Mouse (Mus musculus): ENCODE results near the gene Adgre1. TPM values are rescaled to one million over a fixed set of nuclear protein-coding genes. Genes with fewer than 3 reads are reported as not detected.
"Not testable (repeated sequence)": the region's sequence is repeated elsewhere in the genome, so short reads cannot be mapped to it uniquely, and the experiment has no call there.

Adgre1 gene
- total RNA-seq (2021) = 10 to 100 TPM in 1 of 2 experiments, 1 to 10 TPM in 1; 5.1 to 11.0 TPM
- long read RNA-seq, experiment 1, partial matches to known transcripts = 0 of 2 reads
- long read RNA-seq, experiment 1, other reads (novel, unspliced or antisense) = 0 of 2 reads
- long read RNA-seq, experiment 2, partial matches to known transcripts = 0 of 1 reads
- long read RNA-seq, experiment 2, other reads (novel, unspliced or antisense) = 0 of 1 reads

DNA sequence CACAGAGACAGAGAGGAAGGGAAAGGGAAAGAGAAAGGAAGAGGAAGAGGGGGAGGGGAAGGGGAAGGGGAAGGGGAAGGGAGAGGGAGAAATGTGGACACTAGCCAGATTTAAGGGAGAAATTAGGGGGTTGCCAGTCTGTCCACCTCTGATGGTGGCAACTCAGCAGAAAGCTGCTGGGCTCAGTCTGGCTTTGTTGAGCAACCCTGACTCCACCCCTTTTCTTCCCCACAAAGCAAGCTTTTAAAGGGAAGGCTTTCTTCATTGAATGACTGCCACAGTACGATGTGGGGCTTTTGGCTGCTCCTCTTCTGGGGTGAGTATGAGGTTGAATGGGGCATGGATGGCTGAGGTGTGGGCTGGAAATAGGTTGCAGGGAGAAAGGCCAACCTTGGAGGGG lies at the start of gene Adgre1:
Gene Adgre1, plus strand, starts transcription at position 251 of the 400 bp plus-strand sequence.
- peak in 1 of 2 experiments; percentile 14 for DNase-seq

DNA sequence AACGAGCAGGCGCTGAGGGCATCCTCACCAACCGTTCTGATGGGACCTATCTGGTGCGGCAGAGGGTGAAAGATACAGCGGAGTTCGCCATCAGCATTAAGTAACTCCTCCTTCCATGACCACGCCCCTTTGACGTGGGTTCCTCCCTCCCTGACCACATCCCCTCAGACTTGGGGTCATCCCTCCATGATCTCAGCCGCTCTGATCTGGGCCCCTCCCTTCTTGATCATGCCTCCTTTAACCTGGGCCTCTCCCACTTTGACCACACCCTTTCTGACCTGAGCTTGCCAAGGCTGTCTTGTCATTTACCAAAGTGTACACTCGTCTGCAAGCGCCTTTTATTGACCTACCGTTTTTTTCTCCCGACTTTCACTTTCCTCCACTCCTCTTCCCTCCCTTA lies 46.7 kb upstream of the Adgre1 start:
- no peak for DNase-seq

DNA sequence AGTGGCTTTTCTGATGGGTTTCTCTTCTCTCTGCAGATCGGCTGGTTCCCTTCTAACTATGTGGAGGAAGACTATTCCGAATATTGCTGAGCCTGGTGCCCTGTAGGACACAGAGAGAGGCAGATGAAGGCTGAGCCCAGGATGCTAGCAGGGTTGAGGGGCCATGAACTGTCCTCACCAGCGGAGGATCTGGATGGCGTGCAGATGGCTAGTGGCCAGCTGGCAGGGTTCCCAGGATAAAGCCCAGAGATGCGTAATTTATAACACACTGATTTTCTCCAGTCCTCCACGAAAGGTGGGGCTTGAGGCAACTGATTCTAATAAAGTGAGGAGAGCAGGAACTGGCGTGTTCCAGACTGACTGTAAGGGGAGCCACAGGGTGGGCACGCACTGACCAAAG lies 30.9 kb upstream of the Adgre1 start:
- DNase-seq = peak; percentile 89 to 92

DNA sequence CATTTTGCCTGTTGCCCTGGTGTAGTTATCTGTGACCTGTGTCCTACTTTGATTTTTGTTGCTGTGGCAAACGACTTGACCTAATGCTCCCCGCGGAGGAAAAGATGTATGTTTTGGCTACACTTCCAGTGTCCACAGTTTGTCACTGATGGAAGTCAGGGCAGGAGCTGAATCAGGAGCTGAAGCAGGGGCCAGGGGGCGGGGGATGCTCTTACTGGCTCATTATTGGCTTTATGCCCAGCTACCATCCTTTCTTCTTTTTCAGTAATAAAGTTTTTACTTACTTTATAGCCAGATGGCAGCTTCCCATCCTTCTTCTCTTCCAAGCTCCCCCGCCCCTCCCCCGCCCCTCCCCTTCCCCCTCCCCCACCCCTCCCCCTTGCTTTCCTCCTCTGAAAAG lies 29.5 kb upstream of the Adgre1 start:
- no peak for DNase-seq

DNA sequence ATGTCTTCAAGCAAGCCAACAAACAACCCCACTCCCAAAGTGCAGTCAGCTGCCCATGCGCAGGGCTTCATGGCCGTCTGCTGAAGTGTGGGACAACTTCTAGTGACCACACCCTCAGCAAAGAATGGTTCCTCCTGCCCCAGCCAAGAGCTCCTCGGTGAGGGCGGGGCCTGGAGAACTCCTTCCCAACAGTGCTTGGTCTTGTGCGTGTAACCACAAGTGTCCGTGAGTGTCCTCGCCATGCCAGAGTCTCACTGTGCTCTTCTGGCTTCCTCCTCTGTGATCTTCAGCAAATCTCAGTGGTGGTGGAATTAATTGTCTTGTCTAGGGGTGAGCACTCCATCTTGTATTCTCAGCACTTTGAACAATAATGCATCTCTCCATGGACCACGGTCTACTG lies 27.5 kb upstream of the Adgre1 start:
- no peak for DNase-seq

DNA sequence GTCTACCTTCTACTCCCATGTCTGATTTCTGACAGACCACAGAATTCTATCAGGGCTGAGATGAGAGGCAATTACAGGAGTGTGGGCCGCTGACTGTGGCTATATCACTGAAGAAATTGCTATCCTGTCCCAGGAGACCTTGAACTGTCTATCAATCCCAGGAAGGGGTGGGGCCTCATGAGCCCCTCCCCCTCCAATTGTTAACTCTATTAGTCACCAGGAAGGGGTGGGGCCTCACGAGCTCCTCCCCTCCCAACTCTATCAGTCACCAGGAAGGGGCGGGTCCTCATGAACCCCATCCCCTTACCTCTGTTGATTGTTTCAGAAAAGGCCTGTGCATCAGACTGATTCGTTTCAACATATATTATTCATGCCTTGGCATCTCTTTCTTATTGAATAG lies 26.2 kb upstream of the Adgre1 start:
- no peak for DNase-seq

DNA sequence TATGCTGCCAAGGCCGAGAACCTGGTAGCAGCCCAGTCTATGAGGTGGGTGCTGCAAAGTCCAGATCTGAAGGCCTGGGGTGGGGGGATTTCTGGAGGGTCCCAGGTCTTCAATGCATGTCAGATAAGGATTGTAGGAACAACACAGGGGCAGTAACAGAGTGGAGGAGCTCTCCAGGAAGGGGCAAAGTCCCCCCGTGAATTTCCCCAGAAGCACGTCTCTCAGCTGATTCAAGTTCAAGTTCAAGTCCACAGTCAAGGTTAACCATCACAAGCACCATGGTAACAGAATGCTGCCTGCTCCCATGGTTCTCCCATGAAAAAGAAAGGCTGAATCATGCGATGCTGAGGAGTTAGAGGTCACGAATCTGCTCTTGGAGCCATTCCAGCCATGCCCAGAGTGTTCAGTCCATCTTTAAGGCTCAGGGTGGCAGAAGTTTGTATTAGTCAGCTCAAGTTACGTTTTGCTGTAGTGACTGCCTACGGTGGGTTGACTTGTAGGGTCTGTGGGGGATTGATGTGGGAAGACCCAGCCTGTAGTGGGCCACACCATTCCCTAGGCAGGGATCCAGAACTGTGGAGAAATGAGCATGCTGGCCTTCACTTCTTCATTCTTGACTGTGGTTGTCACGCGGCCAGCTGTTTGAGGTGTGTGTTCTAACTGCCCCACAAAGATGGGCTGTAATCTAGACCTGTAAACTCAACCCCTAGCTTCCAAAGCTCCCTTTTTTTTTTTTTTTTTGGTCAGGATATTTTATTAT lies 24.3 kb upstream of the Adgre1 start:
- peak; percentile 71 to 75 for DNase-seq

DNA sequence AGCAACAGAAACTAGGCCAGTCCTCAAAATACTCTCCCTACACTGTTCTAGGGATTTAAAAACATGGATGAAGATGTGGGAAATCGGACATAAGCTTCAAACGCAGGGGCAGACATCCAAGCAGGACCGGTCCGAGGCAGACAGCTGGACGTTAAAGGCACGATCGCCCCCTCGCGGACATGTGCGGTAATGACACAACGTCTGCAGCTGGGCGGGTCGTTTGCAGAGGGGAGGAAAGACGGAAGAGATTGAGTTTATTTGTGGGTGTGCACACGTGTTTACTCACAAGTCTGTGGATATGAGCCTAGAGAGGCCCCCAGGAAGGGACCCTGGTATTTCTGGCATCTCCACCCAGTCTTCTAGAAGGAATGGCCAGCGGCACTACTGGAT lies 23.7 kb upstream of the Adgre1 start:
- peak; percentile 86 to 89 for DNase-seq

DNA sequence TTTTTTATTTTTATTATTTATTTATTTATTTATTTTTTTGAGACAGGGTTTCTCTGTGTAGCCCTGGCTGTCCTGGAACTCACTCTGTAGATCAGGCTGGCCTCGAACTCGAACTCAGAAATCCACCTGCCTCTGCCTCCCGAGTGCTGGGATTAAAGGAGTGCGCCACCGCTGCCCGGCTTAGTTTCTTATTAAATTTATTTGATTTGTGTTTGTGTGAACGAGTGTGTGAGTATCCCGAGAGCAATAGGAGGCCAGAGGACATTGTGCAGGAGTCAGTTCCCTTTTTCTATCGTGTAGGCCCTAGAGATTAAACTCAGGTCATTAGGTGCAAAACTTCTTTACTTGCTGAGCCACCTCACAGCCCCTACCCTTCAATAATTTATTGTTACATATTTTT lies 23.3 kb upstream of the Adgre1 start:
- not testable (repeated sequence) for DNase-seq

DNA sequence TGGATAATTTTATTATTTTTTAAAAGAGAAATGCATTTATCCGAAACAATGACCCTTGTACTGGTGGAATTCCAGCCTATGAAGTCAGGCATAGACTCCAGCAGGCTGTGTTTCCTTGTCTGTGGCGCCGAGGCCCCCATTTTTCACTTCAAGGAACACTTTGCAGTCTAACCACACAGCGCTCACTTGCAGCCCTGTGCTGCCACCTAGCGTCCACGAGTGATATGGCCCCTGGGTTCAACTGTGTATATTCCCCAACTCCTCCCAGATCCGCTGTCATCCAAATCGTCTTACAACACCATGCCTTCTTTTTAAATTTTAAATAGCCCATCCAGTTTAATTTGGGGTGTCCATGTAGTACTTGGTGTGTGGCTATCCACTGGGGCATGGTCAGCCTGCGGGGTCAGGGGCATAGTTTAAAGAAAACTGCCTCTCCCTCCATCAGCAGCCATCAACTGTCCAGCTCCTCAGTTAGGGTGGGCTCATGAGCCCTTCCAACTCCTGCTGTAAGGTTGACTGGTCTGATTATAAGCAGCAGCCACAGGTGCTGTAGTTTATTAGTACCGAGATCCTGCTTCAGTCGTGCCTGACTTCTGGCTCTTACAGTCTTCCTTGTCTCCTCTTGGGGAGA lies 22.7 kb upstream of the Adgre1 start:
- peak; percentile 89 to 90 for DNase-seq

DNA sequence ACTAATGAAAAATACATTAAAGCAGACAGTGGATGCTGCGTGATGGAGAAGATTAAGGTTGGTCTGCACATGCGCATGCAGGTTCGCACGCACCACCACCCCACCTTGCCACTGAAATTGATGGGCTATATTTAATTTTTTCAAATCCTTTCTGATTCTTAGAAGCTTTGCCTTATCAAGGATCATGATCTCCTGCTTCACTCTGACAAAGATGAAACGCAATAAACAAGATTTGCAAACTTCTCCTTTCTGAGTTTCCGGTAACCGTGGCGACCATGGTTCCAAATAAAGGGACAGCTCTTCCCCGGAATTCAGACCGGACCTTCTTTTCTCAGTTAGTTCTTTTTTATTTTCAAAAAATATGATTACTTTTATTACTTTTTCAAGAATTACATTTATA lies 20.5 kb upstream of the Adgre1 start:
- no peak for DNase-seq

DNA sequence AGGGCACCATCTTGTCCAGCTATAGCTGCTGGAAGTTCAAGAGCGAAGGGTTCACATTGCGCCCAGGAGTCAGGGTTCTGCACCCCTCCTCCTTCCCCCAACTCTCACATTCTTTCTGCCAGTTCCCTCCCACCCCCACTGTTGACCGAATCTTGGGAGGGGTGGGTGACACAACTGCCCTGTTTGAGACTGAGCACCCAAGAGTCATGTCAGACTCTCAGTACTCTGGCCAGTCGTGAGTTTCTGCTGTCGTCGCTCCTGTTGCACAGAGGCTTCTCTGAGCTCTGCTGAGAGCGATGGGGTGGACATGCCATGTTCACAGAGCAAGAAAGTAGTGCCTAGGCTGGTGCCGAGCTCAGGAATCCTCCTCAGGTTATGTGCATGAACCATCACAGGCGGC lies 19.2 kb upstream of the Adgre1 start:
- DNase-seq = no peak

DNA sequence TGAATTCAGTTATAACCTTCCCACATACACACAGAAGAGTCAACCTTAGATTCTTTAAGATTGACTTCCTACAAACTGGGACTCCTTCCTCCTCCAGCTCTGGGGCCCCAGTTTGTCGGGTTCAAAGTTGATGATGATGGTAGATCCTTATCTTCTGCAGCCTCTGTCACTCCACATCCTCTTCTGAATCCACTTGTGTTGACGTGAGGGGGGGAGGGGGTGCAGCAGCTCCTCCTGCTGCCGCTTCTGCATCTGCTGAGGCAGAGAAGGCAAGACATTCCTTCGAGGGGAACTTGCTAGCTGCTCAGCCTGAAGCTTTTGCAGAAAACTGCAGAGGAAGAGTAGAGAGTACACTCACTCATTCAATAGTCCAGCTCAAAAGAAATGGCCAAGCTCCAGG lies 16.9 kb upstream of the Adgre1 start:
- no peak for DNase-seq

DNA sequence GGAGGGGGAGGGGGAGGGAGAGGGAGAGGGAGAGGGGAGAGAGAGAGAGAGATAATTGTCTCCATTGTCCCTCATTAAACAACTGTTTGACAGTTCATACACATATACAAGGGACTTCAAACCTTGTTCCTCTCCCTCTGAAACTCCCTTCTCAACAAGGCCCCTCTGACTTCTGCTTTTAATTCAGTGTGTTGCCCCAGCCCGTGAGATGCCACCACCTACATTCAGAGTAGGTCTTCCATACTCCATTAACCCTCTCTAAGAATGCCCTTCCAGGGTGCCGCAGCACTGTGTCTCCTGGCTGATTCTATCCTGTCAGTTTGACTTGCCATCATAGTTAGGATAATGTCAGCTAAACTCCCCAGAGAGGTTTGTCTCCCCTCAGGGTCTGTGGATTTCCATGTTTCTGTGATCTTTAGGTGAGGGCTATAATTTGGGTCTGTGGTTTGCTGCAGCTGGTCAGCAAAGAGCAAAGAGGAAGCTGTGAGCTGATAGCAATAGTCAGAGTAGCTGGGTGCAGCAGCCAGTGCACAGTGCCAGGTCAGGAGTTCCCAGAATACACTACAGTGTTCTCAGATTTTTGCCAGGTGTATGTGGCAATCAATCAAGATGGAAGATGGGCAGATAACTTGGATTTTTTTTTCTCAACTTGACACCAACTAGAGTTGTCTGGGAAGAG lies 14.3 kb upstream of the Adgre1 start:
- no peak for DNase-seq

DNA sequence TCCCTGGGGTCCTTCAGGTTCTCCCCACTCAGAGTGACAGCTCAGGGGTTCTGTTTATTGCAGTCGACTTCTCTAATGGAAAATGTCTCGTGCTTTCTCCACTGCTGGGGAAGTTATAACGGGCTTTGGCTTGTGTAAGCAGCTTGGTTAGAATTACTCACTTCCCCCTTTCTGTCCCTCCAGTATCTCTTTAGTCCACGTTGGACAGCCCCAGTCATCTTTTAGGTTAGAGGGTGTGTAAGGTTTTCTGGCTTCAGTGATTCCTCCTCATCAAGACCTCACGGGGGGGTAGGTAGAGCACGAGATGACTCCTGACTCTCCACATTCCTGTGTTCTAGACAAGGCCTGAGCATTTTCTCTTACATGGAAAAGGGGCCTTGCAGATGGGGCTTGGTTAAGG lies 11.5 kb upstream of the Adgre1 start:
- DNase-seq = no peak

DNA sequence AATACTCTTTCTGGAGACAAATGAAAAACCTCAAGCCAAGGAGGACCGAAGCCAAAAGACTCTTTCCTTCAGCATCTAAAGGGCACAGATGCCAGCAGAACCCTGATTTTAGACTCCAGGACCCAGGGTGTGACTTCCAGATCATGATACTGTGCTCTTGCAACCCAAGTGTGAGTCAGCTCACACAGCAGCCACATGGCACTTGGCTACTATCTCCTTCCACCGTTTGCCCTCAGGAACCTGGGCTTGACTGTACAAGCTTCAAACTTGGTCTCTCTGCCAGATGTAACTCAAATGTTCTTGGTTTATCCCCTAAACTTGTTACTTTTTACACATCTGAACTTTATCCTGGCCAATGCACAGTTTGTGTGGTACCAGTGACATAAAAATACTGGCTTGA lies 10.7 kb upstream of the Adgre1 start:
- DNase-seq = no peak

DNA sequence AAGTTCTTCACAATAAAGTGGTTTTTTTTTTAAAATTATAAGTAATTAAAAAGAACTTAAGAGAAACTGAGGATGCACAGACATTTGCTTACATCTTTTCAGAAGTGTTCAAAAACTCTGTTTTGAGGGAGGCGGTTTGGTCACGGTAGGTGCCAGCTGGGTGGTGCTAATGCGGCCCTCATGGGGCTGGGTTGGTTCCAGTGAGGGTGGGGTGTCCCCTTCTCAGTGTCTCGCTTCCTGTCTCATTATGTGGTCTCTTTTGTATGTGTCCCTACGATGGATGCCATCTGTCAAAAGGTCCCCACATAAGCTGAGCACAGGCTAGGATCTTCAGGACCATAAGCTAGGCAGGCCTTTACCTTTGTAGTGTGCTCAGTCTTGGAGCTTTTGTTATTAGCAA lies 9.4 kb upstream of the Adgre1 start:
- no peak for DNase-seq

DNA sequence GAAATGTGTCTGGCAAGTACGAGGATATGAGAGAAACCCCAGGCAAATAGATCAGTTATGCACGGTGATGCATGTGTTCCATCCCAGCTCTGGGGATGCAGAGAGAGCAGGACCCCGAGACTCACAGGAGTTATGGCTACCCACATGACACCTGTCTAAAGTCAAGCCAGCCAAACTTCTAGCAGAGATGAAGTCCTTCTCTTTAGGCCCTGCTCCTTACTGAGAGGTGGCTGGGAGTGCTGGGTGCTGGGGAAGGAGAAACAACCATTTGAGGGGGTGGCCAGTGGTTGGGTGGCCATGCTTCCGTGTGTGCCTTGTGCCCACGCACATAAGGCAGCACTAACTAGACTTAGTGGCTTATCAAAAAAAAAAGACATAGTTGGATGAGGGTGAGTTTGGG lies 8.3 kb upstream of the Adgre1 start:
- DNase-seq = no peak

DNA sequence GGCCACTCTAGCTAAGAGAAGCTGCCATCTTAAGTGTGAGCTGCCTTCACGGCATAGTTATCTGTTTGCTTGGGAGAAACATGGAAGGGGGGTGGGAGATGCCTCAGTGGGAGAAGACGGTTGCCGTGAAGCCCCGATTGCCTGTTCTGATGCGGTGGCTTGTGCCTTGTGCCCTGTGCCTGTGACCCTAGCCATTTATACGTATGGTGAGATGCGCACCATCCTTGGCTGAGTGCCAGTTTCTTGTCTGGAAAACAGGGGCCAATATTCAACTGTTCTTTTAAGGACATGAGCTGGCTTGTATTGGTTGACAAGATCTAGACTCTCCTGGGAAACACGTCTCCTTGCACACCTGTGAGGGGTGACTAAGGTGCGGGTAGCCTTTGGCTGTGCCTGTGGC lies 7.4 kb upstream of the Adgre1 start:
- no peak for DNase-seq

DNA sequence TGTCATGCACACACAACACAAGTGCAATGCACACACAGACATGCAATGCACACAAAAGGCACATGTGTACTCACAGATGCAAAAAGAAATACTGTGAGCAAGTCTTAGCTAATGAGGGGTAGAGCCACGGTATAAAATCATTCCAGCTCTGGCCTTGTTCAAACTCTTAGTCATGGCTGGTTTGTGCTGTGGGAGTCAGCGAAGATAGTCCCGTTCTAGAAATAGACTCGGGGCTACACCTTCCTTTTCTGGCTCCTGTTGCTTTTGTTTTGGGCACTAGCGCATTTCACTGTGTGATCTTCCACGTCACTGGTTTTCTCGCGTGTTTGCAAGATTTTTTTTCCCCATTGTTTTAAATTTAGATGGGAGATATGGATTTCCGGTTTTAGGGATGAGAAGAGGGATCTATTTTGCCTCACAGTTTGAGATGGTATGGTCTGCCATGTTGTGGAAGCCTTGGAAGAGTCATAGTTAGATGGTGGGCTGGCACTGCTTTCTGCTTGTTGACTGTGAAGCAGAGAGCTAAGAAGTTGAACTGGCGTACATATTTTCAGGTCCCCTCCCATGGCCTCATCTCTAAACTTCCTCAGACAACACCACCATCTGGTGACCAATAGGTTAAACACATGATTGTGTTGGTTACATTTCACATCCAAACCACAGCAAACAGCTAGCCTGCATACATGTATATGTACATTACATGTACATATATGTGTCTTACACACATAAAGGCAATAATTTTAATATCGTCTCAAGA lies 1.2 kb downstream of the Adgre1 start:
- no peak for DNase-seq

Data from adrenal gland, postnatal 36 days (tissue).